Mouse (Mus musculus): Measurements from ENCODE around the gene Mrpl30. TPM values are rescaled to one million over a fixed set of nuclear protein-coding genes. Genes with fewer than 3 reads are reported as not detected.

Mrpl30 gene
- total and polyA plus RNA-seq, 3 experiments, result 107 to 242 (median 141) TPM

DNA sequence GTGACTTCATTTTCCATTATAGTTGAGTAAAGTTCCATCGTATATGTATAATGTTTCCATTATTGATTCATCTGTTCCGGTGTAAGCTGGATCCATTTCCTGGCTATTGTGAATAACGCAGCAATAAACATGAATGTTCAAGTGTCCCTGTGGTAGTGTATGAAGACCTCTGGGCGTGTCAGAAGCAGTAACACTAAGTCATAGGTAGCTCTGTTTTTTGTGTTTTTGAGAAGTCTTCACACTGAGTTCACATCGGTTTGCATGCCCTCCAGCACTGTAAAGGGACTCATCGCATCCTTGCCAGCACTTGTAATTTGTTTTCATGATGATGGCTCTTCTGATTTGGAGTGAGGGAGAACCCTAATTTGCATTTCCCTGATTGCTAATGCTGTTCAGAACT, 24.0 kb upstream of the Mrpl30 start, which contains the start of gene Tsga10:
Gene Tsga10, minus strand, starts transcription at position 144 of the 400 bp plus-strand sequence.
- no peak for TF ChIP-seq E2F4 (IDR thresholded peaks at IDR 0.05; ENCODE audit: insufficient replicate concordance, low read depth, low read length)
- no peak for TF ChIP-seq ZNF384 (IDR thresholded peaks at IDR 0.05; ENCODE audit: low read depth, low read length)
- no peak for TF ChIP-seq POLR2AphosphoS2 (IDR thresholded peaks at IDR 0.05; ENCODE audit: low read depth, low read length)
- no peak for TF ChIP-seq KAT2A (IDR thresholded peaks at IDR 0.05; ENCODE audit: insufficient replicate concordance, low read length)
- no peak for TF ChIP-seq ZMIZ1 (IDR thresholded peaks at IDR 0.05; ENCODE audit: low read depth, low read length)
- no peak for TF ChIP-seq RCOR1 (conservative IDR thresholded peaks at IDR 0.05; ENCODE audit: low read depth, low read length)
- no peak for TF ChIP-seq NELFE (IDR thresholded peaks at IDR 0.05; ENCODE audit: low read depth, low read length)
- TF ChIP-seq MYC (IDR thresholded peaks at IDR 0.05; ENCODE audit: low read depth, low read length), result no peak
- TF ChIP-seq NRF1 (IDR thresholded peaks at IDR 0.05; ENCODE audit: low read depth, low read length), result no peak
- TF ChIP-seq BHLHE40 (IDR thresholded peaks at IDR 0.05; ENCODE audit: low read depth, low read length), result no peak
- no peak for TF ChIP-seq JUND (conservative IDR thresholded peaks at IDR 0.05; ENCODE audit: low read depth, low read length)
- no peak for TF ChIP-seq JUN (IDR thresholded peaks at IDR 0.05; ENCODE audit: insufficient read depth, low read depth, low read length)
- no peak for TF ChIP-seq ZC3H11A (IDR thresholded peaks at IDR 0.05; ENCODE audit: low read depth, low read length)
- TF ChIP-seq TCF12 (IDR thresholded peaks at IDR 0.05; ENCODE audit: low read depth, low read length), result no peak
- H3K9ac ChIP-seq (ENCODE audit: insufficient read depth, low read depth), result peak within 1 kb of the TSS; percentile 50
- H3K4me1 ChIP-seq (ENCODE audit: control insufficient read depth in 1 of 2, insufficient read depth in 2 of 2), result peaks cover 5 to 16% of the 10 kb centered on the region in 2 experiments; a peak in 2 of 4 replicates
- H3K36me3 ChIP-seq (replicated peaks in 1 of 2; ENCODE audit: control insufficient read depth in 1 of 2, insufficient read depth in 1 of 2, low read length in 1 of 2), result no peaks in the 10 kb centered on the region
- in situ Hi-C loops (cut with MboI; ENCODE audit: low pct_ligation_motif_present, low pct_unique_long_range_greater_than_20kb, low sequenced_read_pairs) (no loop called here), dilution Hi-C loops (cut with MboI; ENCODE audit: extremely low pct_ligation_motif_present, extremely low pct_unique_long_range_greater_than_20kb, low sequenced_read_pairs) (no loop called here)
- peaks cover 38% of the 10 kb centered on the region for H3K27me3 ChIP-seq (replicated peaks)
- no peak within 1 kb of the TSS for H3K27ac ChIP-seq (ENCODE audit: insufficient read depth, low read depth)
- DNase-seq (ENCODE audit: extremely low read depth), result no peak
- H3K4me3 ChIP-seq (replicated peaks in 1 of 3; ENCODE audit: low read depth in 2 of 3, low read length in 2 of 3, poor library complexity in 1 of 3), result peak within 1 kb of the TSS; percentile 70 to 94 (median 78)
- peak within 1 kb of the TSS; percentile 81 for H3K4me2 ChIP-seq (ENCODE audit: insufficient read depth, low read depth, poor library complexity, severe bottlenecking)
- H3K9me3 ChIP-seq (replicated peaks; ENCODE audit: low read length), result peaks cover 2% of the 10 kb centered on the region
- no peaks in the 10 kb centered on the region for H3K79me2 ChIP-seq (replicated peaks; ENCODE audit: control insufficient read depth, extremely low read depth, insufficient read depth, poor library complexity, severe bottlenecking)

DNA sequence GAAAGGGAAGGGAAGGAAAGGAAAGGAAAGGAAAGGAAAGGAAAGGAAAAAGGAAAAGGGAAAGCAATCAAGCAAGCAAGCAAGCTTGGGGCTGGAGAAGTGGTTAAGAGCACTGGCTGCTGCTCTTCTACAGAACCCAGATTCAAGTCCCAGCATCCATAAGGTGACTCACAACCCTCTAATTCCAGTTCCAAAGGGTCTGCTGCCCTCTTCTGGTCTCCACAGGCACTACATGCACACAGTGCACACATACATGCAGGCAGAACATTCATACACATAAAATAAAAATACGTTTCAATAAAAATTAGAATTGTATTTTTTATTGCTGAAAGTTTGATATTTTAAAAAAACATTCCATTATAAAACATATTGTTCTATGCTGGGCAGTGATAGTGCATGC, 23.2 kb upstream of the Mrpl30 start:
- H3K27ac ChIP-seq (ENCODE audit: insufficient read depth, low read depth), result no peak overlapping the region
- H3K36me3 ChIP-seq (replicated peaks in 1 of 2; ENCODE audit: control insufficient read depth in 1 of 2, insufficient read depth in 1 of 2, low read length in 1 of 2), result no peaks in the 10 kb centered on the region
- peaks cover 2% of the 10 kb centered on the region for H3K9me3 ChIP-seq (replicated peaks; ENCODE audit: low read length)
- H3K9ac ChIP-seq (ENCODE audit: insufficient read depth, low read depth), result no peak overlapping the region
- H3K4me3 ChIP-seq (replicated peaks in 1 of 3; ENCODE audit: low read depth in 2 of 3, low read length in 2 of 3, poor library complexity in 1 of 3), result no peak overlapping the region
- peak; percentile 74 for DNase-seq (ENCODE audit: extremely low read depth)
- peaks cover 33% of the 10 kb centered on the region for H3K27me3 ChIP-seq (replicated peaks)
- dilution Hi-C loops (cut with MboI; ENCODE audit: extremely low pct_ligation_motif_present, extremely low pct_unique_long_range_greater_than_20kb, low sequenced_read_pairs), result no loop called here
- TF ChIP-seq CTCF (conservative IDR thresholded peaks at IDR 0.05 in 1 of 2, IDR thresholded peaks at IDR 0.05 in 1 of 2; ENCODE audit: low read depth in 2 of 2, low read length in 2 of 2), result peak; percentile 81 to 86
- peak; percentile 76 for TF ChIP-seq RAD21 (IDR thresholded peaks at IDR 0.05; ENCODE audit: low read depth, low read length)
- TF ChIP-seq KAT2A (IDR thresholded peaks at IDR 0.05; ENCODE audit: insufficient replicate concordance, low read length), result no peak
- no peak for TF ChIP-seq UBTF (IDR thresholded peaks at IDR 0.05; ENCODE audit: low read depth, low read length)
- no peak for TF ChIP-seq GABPA (IDR thresholded peaks at IDR 0.05; ENCODE audit: insufficient replicate concordance, low read depth, low read length)
- no peak for TF ChIP-seq PAX5 (IDR thresholded peaks at IDR 0.05; ENCODE audit: low read length)
- TF ChIP-seq IRF4 (IDR thresholded peaks at IDR 0.05; ENCODE audit: low read depth, low read length), result no peak
- TF ChIP-seq ETS1 (conservative IDR thresholded peaks at IDR 0.05; ENCODE audit: low read depth, low read length), result no peak
- TF ChIP-seq CHD1 (IDR thresholded peaks at IDR 0.05; ENCODE audit: low read depth, low read length), result no peak
- TF ChIP-seq ELF1 (IDR thresholded peaks at IDR 0.05; ENCODE audit: low read depth, low read length), result no peak
- no peak for TF ChIP-seq JUN (IDR thresholded peaks at IDR 0.05; ENCODE audit: insufficient read depth, low read depth, low read length)
- TF ChIP-seq SMC3 (IDR thresholded peaks at IDR 0.05; ENCODE audit: low read depth, low read length), result peak; percentile 53
- in situ Hi-C loops (cut with MboI; ENCODE audit: low pct_ligation_motif_present, low pct_unique_long_range_greater_than_20kb, low sequenced_read_pairs), result no loop called here
- H3K79me2 ChIP-seq (replicated peaks; ENCODE audit: control insufficient read depth, extremely low read depth, insufficient read depth, poor library complexity, severe bottlenecking), result no peaks in the 10 kb centered on the region
- H3K4me1 ChIP-seq (ENCODE audit: control insufficient read depth in 1 of 2, insufficient read depth in 2 of 2), result peaks cover 5 to 21% of the 10 kb centered on the region in 2 experiments; a peak in 2 of 4 replicates
- H3K4me2 ChIP-seq (ENCODE audit: insufficient read depth, low read depth, poor library complexity, severe bottlenecking), result no peak overlapping the region
